Mouse (Mus musculus) MN1 (cell line): ENCODE measurements around the gene Lbr.
A peak's percentile ranks its signal among the peaks of the same experiment; 100 is the strongest.

Experiments
- DNase-seq: peaks from one replicate; pipeline ENCODE4 v3.0.0-alpha.2; 2016; ENCODE audit warnings: low spot score

The Lbr gene

DNA sequence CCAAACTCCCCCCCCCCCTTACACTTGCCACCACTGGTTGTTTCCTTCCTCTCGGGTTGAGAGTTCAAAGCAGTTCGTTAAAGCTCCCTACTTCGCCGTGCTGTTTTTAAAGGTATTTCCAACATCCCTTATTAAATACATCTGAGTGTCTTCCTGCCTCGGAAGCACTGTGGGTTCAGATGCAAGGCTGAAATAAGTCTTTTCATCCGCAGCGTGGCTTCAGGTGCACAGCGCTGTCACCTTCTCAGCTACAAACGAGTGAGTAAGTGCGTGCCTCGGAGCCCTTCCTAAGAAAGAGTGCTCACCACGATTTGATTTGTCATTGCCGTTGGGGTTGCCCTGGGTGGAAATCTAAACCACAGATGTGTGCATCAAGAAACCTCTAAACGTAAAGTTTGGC lies at the start of gene Lbr:
Gene Lbr (minus strand): TSS at position 266 of the 400 bp plus-strand sequence.
- peak; percentile 54 for DNase-seq

DNA sequence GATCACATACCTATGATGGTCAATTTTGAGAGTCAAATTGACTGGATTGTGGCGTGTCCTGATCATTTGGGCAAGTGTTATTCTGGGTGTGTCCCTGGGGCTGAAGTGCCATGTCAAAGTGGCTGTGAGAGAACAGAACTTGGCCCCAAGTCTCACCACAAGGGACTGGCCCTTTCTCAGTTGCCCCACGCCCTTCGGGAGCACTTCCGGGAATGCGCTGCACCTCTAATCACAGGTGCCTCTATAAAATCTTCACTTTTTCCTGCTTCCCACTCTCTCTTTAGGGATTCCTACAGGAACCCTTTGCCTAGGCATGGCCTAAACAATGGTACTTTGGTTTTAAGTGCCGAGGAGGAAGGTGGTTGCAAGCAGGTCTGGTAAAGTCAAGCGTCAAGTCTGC lies 46.8 kb upstream of the Lbr start:
- no peak for DNase-seq

DNA sequence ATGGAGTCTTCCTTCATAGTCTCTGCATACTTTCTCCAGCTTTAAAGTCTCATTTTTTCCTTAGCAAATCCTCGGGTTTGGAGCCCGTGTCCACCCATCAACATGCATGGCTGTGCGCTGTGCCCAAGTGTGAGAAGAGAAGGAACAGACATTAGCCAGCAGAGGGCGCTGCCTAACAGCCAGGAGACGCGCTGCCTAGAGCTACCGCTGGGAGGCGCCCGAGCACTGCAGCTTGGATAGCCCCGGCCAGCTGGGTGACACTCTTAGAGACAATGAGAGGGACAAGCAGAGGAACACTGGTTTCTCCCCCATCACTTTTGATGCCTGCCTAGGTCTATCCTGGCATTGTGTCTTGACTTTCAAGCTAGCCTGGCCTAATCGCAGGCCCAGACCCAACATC lies 46.0 kb upstream of the Lbr start:
- peak; percentile 89 for DNase-seq

DNA sequence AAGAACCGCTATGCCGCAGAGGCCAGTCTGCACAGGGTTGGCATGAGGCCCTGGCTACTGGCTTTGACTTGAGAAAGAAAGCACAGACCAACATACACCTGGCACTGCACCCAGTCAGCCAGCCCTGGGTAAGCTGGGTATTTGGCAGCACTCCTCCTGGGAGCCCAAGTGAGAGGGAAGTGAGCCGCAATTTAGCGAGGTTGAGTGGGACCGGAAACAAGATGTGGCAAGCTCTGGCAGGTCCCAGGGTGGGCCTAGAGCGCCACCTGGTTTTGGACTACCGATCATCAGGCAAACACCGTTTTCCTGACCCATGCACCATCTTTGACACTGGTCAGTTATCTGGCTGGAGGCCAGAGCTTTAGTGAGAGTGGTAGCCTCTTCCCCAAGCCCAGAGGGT lies 38.7 kb upstream of the Lbr start:
- DNase-seq = peak; percentile 90

DNA sequence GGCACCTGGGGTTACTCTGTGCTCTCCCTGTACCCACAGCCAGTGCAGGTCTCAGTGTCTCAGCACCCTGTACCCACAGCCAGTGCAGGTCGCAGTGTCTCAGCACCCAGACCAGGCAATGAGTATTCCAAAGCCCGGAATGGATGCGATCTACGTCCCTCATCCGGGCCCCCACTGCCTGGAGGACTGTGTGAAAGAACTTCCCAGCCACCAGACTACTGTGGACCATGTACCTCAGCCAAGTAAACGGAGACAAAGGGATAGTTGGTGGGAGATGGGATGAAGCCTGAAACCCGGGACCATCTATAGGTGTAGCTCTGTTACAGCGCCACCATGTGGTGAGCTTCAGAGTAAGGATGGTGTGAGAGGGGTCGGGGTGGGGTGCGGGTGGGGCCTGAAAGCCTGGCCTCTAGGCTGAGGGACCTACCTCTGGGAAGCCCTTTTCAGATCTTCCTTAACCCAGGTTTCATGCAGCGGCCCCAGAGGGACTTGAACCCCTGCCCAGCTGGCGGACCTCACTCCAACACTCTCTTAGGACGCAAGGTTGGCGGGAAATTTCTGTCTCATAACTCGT lies 38.0 kb upstream of the Lbr start:
- no peak for DNase-seq

DNA sequence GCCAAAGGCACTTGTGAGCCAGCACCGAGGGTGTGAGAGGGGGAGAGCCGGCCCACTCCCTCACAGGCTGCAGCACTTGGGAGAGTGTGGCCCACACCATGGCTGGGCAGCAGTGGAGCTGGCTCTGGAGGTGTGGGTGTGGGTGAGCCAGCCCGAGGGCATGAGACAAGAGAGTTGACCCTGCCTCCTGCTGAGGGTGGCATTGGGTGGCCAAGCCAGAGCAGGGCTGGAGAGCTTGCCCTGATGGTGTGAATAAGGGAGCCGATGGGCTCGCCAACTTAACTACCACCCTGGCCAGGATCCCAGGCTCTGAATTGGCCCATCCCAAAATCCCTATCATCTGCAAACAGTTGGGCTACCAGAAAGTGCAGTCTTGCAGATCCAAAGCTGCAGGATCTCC lies 35.6 kb upstream of the Lbr start:
- DNase-seq = no peak

DNA sequence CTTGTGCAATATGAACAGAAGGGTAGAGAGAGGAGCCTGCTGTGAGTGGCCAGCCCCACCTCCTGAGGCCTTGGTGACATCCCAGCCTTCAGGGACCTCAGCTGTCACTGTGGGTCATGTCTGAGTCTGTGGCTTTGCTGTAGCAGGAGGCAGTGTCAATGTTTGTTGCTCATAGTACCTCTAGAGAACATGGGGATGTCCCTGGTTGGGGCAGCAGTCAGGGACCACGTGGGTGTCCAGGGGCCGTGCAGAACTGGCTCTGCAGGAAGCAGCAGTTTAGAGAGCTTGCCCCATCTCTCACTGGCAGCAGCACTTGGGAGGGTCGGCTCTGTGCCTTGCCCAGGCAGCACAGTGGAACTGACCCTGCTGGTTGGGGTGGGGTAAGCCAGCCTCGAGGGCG lies 34.2 kb upstream of the Lbr start:
- no peak for DNase-seq

DNA sequence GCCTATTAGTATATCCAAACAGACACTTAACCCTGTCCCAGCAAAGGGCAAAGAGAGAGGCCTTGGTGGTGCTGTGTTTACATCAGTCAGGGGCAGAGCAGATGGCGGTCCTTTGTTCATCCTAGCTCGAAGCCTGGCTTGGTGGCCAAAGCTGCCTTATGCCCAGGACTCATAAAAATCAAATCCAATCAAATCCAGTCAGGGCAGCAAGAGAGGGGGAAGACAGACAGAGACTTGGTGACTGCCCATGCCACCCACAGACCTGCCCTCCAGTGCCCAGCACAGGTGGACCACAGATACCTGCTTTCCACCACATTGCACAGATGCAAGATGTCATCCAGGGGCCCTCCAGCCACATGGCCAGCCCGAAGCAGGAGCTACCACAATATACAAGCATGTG lies 33.8 kb upstream of the Lbr start:
- no peak for DNase-seq

DNA sequence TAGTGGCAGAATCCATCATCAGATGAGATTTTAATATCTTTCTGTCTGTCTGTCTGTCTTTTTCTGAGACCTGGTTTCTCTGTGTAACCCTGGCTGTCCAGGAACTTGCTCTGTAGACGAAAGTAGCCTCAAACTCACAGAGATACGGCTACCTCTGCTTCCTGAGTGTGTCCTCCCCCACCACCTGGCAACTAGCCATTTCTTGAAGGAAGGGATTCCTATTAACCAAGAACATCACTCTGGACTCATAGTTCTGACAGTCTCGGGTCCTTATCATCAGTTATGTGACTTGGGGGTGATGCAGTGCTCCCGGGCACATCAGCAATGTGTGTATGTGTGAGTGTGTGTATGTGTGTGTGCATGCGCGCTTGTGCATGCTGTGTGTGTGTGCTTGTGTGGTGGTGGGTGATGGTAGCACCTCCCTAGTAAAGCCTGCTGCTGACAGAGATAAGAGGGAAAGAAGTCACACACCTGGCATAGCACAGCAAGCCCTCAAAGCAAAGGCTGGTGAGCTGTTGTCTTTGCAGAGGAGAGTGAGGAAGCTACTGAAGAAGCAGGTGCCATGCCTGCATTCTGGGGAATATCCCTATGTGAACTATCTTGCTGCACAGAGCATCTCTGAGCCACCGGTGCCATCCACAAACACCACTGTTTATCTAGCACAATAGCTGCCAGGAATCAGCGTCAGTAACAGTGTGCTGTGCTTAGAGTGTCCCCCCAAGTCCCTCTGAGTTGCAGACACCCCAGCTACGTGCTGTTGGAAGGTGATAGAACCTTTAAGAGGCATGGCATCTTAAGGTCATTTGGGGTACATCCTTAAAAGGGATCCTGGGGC lies 30.5 kb upstream of the Lbr start:
- DNase-seq = no peak

DNA sequence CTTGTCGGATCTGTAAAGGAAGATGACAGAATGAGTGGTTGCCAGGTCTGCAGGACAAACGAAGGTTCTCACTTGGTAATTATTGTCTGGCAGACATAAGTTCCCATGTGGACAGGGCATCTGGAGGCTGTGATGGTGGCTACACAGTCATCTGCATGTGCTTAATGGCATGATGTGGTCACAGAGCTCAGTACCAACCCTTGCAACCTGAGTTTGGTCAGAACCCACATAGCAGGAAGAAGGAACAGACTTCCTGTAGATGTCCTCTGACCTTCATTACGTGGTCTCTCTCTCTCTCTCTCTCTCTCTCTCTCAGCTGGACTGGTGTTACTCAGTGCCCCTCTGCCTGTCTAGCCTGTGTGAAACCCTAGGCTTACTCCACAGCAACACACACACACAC lies 29.8 kb upstream of the Lbr start:
- no peak for DNase-seq

DNA sequence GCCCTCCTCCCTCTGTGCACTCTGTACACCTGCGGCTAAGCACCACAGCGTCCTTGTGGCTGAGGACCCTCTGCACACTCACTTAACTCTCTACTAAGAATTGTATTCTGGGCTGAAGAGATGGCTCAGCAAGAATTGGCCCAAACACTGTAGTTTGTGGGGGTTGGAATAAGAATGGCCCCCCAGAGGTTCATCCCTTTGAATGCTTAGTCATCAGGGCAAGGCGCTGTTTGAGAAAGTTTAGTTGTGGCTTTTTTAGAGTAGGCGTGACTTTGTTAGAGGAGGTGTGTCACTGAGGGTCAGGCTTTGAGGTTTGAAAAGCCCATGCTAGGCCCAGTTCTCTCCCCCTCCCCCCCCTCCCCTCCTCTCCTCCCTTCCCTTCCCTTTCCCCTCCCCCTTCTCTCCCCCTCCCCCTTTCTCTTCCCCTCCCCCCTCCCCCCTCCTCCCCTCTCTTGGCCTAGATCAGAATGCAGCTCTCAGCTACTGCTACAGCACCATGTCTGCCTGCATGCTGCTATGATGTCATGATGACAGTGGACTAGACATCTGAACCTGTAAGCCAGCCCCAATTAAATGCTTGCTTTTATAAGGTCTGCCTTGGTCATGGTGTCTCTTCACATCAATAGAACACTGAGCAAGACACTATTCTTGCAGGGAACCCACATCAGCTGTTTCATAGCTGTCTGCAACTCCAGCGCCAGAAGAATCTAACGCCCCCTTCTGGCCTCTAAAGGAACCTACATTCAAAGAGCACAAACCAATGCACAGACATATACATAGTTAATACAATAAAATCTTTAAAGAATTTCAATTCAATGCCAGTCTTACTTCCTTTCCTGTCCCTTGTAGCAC lies 23.8 kb upstream of the Lbr start:
- no peak for DNase-seq

DNA sequence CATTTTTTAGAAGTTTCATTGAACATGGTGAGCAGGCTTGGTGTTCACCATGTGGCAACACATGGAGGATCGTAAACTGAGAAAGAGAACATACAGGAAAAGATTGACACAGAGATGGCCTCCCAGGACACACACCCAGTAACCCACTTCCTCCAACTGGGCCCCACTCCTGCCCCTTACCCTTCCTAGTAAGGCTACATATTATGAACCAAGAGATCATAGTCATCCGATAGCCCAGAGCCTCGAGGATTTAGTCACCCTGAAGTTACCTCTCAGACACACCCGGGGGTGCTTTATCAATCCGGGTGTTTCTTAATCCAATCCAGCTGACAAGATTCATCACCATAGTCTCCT lies 23.0 kb upstream of the Lbr start:
- no peak for DNase-seq

DNA sequence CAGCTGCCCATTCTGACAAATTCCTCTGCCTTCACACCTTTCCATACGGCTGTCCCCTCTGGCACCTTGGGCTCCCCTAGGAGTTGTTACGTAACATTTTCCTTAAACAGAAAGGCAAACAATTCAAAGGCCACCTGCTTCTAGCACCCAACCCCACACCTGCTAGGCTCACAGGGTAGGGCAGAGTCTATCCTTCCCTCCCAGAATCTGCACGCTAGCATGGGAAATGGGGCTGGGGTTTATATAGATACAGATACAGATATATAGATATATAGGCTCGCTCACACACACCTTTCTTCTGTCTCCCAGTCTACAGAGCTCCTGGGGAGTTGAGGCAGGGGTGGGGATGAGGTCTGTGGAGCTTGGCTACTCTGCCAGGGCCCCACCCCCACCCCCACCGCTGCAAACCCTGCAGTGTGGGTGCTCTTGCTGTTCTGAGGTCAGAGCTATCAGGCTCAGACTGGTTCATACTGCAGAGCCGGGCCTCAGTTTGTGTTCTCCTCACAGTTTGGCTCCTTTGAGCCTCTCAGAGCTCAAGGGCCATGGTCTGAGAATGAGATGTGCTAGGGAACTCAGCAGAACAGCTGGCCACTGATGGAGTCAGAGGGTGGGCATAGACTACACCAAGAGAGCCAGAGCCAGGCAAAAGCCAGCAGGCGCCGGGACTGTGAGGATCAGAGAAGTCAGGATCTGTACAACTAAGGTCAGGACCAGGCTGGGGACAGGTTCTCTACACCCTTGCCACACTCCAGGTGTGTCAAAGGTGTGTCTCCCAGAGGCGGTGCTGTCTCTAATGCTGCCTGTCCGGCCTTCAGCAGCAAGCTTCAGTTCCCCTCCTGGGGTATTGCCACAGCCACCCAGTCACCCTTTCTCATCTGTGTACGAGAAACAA lies 22.4 kb upstream of the Lbr start:
- DNase-seq = no peak

DNA sequence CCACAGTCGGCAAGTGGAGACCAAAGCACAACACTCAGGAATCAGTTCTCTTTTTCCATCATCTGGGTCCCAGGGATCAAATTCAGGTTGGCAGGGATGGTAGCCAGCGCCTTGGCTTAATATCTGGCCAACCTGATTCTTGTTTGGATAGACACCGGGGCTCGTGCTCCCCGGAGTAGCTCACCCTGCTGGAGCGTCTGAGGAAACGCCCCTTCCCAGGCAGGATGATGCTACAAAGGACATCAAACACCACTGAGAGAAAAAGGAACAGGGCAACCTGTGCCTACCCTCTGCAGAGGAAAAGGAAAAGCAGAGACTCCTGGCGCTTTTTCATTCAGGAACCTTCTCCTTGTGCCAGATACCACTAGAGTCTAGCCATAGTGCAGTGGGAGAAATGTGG lies 20.6 kb upstream of the Lbr start:
- DNase-seq = no peak

DNA sequence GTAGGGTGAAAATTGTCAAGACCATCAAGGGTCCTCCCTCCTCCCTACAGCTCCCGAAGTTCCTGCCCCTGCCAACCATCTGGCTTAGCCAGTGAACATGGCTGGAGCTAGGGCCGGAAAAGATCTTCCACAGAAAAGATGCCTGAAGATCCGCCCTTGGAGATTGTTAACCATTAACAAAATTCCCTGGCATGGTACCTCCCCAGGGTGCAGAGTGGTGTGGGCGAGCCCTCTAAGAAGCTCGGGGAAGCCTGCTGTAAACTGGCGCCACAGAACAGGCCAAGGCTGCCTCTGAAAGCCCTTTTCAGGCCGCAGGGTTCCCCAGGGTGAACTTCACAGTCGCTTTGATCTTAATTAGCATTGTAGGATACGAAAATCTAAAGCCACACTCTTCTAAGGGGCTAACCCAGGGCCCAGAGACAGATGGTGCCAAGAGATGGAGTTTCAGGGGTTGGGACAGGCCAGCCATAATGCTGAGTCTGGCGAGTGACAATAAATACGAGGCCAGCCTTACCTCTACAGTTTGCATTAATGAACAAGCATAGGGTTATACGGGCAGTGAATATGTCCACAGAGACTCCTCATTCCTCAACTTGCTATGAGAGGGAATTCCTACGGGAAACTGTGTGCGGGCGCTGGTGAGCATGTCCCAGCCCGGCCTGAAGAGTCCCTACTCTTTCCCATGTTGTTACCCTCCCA lies 20.0 kb upstream of the Lbr start:
- no peak for DNase-seq

DNA sequence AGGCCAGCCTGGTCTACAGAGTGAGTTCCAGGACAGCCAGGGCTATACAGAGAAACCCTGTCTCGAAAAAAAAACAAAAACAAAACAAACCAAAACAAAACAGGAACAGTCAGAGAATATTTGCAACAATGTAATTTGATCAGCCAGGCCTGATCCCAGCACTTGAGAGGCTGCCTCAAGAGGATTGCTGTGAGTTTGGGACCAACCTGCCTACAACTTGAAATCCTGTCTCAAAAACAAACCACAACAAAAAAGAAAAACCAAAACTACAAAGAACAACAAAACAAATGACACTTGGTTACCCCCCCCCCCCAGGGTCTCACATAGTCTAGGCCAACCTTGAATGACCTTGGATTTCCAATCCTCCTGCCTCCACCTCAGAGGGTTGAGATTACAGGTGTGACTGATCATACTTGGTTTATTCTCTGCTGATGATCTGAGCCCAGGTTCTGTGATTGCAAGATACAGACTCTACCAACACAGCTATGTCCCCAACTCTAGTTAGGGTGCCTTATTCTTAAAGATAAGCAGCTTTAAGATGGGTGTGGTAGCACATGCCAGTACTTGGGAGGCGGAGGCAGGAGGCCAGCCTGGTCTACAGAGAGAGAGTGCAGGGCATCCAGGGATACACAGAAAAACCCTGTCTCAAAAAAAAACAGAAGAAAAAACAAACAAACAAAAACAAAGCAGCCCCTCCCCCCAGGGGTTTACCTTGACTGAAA lies 18.5 kb upstream of the Lbr start:
- no peak for DNase-seq

DNA sequence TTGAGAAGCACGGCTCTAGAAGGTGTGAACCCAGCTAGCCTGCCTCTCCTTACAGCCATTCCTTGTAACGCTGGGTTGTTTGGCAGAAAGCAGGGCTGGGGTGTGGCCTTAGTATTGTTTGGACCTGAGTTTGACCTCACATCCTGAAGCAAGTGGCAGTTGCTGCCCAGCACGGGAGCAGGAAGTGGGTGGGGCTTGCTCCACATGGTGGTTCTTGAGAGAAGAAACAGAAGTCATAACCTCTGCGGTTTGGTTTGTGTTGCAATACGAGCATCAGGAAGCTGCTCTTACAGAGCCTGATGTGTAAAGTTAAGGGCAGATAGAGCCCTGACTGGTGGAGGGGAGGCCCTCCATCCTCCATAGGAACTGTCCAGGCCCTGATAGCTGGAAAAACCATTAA lies 17.8 kb upstream of the Lbr start:
- DNase-seq = peak; percentile 80

DNA sequence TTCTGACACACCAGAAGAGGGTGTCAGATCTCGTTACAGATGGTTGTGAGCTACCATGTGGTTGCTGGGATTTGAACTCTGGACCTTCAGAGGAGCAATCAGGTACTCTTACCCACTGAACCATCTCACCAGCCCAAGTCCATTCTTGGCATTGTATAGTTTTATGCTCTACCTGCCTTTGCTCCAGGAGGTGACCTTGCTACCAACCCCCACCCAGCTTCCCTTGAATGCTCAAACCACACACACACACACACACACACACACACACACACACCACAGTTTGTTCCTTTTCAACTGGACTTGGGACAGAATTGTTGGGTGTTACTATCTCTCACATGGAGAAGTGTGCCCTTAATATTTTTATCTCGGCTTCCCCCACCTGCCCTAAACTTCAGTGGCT lies 13.5 kb upstream of the Lbr start:
- DNase-seq = no peak

DNA sequence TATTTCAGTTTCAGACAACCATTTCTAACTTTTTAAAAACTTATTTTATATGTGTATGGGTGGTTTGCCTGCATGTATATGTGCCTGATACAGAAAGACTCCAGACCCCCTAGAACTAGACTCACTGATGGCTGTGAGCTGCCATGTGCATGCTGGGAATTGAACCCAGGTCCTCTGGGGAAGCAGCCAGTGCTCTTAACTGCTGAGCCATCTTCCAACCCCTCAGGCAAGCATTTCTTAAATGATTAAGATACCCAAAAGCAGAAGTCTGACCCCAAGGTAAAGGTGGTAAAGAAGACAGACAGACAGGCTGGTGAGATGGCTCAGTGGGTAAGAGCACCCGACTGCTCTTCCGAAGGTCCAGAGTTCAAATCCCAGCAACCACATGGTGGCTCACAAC lies 12.0 kb upstream of the Lbr start:
- DNase-seq = no peak

DNA sequence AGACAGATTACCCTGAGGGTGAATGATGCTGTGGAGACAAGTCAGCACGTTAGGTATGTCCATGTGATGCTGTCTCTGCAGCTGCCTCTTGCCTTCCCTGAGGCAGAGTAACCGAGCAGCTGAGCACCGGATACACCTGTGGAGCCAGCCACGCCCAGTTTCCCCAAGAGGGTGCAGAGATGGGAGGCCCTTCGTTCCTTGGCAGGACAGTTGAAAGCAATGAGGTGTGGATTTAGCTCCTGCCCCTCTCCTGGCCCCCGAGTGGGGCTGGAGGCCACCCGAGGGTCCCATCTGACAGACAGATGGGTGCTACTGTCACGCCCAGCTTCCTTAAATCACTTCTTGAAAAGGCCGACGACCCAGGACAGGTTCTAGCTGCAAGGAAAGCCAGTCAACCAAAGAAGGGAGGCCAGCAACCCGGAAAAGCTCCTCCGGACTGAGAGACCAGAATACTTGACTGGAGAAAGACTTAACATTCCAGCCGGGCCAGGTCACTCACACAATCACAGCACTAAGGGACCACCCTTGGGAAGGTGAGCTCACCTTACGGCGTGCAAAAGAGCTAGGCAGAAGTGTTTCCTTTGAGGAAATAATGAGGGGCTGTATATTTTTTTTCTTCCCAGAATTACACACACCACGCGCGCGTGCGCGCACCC lies 10.4 kb upstream of the Lbr start:
- no peak for DNase-seq
